Mouse (Mus musculus): Measurements from ENCODE around the gene Glul. TPM values are rescaled to one million over a fixed set of nuclear protein-coding genes. Genes with fewer than 3 reads are reported as not detected.

Gene Glul
- polyA plus RNA-seq, 1 experiment: 33.3 TPM

DNA sequence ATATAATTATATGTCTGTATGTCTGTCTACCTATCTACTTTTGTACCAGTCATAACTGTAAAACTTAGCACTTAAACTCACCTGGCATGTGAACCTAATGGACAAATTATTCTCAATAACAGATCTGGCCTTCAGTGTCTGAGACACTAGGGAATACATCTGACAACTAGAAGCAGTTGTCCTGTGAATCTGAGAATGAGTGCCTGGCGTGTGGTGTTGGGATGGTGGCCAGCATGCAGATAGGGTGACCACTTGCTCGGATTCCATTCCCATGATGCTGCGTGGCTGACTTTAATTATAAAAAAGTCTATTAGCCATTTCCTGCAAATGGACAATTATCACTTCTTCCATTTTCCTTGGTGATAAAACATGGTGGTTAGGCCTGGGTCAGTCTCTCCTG is 6.1 kb downstream of the Glul start:
- no peak for TF ChIP-seq GATA1 (IDR thresholded peaks at IDR 0.05; ENCODE audit: low read length)

DNA sequence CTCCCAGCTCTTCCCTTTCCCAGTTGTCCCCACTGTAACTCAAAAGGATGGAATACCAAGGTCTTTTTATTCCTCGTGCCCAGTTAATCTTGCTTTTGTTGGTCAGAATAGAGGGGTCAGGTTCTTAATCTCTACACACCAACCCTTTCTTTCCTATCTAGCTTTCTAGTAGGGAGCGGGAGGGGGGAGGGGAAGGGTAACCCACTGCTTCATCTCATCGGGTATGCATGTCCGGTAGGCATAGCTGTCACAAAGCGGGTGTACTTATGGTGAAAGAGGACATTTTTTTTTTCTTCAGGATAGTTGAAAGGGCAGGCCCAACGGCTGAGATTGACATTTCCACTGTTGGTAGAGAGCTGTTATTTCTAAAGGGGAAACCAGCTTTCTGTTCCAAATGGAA is 8.5 kb downstream of the Glul start:
- no peak for TF ChIP-seq GATA1 (IDR thresholded peaks at IDR 0.05; ENCODE audit: low read length)

DNA sequence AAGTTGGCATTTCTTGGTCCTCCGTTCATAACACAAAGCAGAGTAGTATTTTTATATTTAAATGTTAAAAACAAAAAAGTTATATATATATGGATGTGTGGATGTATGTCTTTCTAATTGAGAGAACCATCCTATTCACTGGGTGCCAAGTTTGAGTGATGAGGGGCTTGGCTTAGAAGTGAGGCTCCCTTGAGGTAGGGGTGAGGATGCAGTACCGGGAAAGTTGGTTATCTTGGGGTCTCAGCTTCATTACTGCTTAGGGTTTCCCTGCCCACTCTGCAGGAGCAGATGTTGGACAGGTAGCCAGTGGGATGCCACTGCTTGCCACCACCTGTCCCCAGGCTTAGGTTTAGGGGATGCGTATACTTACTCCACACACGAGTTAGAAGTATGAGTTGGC is 9.0 kb downstream of the Glul start:
- TF ChIP-seq GATA1 (IDR thresholded peaks at IDR 0.05; ENCODE audit: low read length): no peak

DNA sequence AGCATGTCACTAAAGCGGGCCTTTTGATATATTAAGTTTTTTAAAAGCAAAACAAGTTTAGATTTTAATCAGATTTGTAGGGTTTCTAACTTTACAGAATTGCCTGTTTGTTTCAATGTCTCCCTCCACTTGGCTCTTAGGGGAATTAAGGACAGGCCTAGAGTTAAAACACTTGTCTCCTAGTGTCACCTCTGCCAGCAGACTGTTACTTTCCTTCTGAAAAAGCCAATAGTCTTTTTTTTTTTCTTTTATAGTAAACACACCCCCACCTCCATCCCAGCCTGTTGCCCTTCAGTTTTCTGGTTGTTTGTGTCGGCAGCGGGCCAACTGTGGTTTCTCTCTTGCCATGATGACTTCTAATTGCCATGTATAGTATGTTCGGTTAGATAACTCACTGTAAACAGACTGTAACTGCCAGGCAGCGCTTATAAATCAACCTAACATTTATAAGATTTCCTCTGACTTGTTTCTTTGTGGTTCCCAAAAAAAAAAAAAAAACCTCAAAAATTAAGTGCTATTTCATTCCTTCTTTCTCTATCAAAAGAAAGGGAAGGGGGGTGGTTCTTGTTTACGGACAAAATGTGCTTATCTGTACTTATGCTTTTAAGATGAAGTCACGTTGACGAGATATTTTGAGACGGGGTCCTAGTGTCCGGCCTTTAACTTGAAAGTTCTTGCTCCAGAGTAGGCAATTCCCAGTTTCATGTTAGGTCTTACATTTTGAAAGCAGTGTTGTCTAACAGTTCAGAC is 9.6 kb downstream of the Glul start:
- TF ChIP-seq GATA1 (IDR thresholded peaks at IDR 0.05; ENCODE audit: low read length): no peak

DNA sequence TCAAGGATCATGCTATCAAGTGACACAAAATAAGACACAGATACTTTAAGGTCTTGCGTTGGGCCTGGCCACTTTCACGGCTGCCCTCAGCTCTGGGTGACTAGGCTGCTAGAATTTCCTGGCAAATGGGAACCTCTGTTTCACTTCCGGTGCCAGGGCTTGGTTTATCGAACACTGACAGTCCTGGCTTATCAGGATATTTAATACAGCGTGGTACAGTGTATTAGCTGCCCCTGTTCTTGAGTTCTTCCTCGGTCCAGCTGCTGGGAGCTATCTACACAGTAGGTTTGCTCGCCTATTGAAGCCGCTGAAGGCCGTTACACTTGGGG is 10.2 kb downstream of the Glul start:
- TF ChIP-seq GATA1 (IDR thresholded peaks at IDR 0.05; ENCODE audit: low read length): no peak

DNA sequence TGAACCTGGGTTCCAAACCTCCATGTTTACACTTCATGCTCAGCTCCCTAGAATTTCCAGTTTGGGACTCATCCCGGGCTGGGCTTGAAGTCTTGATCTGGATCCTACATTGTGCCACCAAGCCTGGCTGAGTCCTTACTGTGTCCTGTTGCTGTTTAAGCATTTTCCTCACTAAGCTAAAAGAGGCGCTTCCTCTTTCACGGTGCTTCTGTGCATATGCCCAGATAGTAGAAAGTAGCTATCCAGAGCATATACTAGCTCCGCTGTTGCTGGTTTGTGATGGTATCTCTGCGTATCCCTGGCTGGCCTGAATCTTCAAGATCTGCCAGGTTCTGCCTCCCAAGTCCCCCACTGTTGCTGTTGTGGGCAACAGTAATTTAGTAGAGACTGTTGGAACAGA is 10.7 kb downstream of the Glul start:
- TF ChIP-seq GATA1 (IDR thresholded peaks at IDR 0.05; ENCODE audit: low read length): no peak

DNA sequence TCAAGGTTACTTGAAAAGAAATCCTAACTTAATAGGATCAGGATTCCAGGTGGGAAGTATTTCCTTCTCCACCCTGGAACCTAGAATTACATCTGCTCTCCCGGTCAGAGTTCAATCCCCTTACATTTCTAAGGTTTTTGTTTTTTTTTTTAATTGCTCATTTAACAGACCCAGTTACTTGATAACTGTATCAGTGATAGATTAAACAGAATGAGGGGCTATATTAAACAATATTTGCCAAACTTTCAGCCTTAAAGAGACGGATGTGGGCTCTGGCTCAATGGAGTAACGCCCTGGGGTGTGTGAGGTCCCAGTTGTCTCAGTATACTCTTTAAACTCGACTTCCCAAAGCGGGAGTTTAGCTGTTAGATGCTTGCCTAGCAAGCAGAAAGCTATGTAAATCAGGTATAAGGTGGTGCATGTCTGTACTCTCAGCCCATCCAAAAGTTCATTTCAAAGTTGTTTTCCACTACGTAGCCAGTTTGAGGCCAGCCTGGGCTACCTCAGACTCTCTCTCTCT is 11.6 kb downstream of the Glul start:
- TF ChIP-seq GATA1 (IDR thresholded peaks at IDR 0.05; ENCODE audit: low read length): no peak

DNA sequence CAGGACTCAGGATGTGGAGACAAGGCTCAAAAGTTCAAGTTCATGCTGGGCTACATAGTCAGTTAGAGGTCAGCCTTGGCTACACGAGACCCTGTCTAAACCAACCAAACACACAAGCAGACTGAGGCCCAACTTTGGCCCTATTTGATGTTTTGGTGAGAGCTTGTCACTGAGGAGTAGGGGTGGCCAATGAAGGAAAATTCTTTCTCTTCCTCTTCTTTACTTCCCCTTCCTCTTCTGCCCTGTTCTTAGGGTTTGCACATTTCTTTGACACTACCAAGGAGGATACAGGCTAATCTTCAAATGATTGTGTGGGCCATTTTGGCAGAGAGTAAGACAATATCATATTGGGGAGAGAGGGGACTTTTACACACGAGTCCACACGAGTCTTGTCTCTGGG is 14.1 kb downstream of the Glul start:
- TF ChIP-seq GATA1 (IDR thresholded peaks at IDR 0.05; ENCODE audit: low read length): no peak

DNA sequence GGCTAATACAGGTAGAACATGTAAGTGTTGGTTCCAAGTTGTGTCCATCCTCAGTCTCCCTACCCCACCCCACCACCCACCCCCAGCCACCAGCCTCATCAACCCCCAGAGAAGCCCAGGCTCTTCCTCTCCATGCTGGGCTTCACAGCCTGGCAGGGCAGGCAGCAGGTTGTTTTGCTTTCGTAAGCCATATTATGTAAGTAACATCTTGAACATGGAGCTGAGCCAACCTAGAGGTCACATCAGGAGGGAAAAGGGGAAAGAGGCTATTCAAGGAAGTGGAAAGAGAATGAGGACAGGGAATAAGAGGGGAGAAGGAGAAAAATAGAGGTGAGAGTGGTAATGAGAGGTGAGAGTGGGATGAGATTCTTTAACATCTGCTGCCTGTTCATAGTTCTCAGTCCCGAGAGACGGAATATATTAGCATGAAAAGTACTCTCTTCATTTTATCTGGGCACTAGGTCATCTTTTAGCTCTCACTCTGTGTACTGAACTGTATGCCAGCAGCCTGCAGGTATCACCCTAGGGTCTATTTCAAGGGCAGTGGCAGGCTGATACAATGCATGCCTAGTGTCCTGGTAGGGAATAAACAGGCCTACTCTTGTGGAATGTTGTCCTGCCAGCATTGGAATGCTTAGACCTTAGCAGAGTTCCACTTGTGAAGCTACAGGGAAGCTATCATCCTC is 18.9 kb downstream of the Glul start:
- TF ChIP-seq GATA1 (IDR thresholded peaks at IDR 0.05; ENCODE audit: low read length): no peak

DNA sequence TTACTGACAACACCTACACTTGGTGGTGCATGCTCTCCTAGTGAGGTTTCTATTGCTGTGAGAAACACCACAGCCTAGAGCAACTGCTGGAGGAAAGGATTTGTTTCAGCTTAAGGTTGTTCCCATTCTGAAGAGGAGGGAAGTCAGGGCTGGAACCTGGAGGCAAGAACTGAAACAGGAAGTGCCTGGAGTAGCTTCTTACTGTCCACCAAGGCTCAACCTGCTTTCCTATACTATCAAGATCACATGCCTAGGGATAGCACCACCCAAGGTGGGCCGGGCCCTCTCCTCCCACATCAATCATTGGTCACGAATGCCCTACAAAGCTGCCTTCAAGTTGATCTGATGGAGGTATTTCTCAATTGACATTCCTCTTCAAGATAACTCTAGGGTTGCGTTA is 21.9 kb downstream of the Glul start:
- TF ChIP-seq GATA1 (IDR thresholded peaks at IDR 0.05; ENCODE audit: low read length): no peak

DNA sequence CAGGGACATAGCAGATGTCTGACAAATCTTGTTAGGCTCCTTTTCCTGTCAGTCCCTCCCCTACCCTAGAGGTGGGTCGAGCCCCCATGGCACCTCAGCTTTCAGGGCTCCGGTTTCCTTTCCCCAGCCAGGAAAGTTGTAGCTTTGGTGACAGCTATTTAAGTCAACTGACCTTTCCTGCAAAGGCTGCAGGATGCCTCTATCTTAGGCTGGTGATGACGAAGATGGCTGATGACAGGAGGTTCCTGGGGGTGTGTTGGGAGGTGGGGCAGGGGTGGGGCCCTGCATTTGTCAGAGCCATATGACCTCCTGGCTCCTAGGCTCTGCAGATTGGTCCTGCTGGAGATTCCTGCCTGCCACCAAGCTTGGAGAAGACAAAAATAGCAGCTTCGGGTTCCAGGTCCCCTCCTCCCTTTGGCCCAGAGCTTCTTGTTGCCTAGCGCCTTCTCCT is 22.9 kb downstream of the Glul start:
- TF ChIP-seq GATA1 (IDR thresholded peaks at IDR 0.05; ENCODE audit: low read length): no peak

DNA sequence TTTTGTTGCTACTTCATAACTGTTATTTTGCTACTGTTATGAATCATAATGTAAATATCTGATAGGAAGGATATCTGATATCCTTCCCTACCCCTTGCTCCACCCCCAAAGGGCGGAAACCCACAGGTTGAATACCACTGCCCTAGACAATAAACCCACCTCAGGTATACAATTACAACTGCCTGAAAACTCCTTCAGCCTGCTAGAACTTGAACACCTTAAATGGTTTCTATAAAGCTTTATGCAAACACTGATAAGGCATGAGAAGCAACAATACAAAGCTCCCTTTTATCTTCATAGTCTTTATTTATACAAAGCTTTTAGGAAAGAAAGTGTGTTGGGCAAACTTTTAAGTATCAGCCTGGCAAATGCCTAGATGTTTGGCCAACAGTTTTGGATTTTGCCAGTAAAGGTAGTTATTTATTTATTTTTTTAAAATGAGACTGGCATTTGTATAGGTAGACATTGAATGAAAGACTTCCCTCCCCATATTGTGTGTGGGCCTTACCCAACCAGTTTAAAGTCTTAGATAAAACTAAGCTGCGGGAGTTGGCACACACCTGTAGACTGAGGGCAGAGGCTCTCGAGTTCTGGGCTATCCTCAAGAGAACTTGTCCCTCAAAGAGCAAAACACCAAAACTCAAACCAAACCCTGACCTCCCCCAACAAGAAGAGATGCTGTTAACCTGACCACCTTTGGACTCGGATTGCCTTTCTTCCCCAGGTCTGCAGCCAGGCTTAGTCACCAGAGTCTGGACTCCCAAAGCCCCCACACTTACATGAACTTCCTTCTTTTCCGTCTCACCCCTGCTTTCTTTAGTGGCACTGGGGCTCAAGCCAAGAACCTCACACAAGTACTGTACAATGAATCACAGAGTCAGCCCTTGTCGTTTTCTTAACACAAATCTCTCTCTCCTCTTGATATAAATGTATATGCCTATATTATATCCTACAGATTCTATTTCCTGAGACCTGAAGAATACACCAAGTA is 24.9 kb downstream of the Glul start:
- TF ChIP-seq GATA1 (IDR thresholded peaks at IDR 0.05; ENCODE audit: low read length): no peak

DNA sequence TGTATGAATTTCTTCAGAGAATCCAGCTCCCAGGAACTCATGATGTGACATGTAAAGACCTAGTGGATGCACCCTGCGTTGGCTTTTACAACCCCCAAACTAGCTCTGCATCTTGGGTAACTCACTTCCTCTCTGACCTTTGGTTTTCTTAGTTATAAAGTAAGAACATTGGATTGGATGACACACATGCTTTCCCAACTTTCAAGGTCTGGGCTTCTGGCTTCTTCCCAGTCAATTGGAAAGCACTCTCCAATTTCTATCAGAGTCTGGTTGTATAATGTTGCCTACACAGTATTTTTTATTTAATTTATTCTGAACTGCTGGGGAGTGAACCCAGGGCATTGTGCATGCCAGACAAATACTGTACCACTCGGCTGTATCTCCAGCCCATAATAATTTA is 30.7 kb downstream of the Glul start:
- no peak for TF ChIP-seq GATA1 (IDR thresholded peaks at IDR 0.05; ENCODE audit: low read length)

DNA sequence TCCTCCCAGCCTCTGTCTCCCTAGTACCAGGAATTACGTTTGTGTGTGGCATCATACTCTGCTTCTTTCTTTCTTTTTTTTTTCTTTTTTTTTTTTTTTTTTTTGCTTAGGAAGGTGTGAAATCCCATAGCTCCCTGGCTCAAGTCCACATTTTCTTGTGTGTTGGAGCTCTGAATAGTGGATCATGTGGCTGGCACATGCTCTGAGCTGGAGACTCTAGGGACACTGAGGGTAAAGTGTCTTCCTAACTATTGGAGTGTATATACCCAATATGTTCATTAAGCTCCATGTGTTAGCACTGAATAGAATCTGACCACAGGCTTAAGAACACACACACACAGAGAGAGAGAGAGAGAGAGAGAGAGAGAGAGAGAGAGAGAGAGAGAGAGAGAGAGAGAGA is 34.0 kb downstream of the Glul start:
- no peak for TF ChIP-seq GATA1 (IDR thresholded peaks at IDR 0.05; ENCODE audit: low read length)

DNA sequence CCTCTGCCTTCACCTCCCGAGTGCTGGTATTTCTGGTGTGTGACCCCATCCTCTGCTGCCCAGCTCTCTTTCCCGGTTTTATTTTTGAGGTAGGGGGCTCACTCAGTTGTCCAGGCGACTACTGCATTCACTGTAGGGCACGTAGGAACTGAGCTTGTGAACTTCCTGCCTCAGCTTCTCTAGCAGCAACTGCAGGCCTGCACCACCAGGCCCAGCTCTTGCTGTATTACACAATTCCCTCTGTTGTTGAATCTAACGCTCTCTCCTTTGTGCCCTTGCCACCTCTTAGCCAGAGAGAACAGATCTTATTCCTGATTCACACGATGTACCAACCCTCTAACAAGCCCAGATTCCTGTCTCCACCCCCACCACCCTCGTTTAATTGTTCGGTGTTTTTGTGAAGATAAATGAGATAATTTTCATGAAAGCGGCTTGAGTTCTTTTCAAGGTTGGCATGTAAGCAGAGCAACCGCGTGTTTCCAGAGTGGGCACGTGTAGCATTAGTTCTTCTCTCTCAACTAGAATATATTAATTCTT is 36.2 kb downstream of the Glul start:
- TF ChIP-seq GATA1 (IDR thresholded peaks at IDR 0.05; ENCODE audit: low read length): no peak

DNA sequence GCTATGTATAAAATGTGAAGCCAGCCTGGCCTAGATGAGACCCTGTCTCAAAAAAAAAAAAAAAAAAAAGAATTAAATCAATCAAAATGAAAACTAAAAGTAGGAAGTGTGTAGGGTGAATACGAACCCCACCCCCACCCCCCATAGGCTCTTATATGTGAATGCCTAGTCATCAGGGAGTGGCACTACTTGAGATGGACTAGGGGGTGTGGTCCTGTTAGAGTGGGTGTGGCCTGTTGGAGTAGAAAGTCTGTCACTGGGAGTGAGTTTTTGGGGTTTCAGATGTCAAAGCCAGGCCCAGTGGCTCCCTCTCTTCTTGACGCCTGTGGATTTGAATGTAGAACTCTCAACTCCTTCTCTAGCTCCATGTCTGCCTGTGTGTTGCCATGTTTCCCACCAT is 37.3 kb downstream of the Glul start:
- no peak for TF ChIP-seq GATA1 (IDR thresholded peaks at IDR 0.05; ENCODE audit: low read length)

Measured in G1E-ER4 (cell line).